ENCODE assay signal across 20 mouse cellular contexts in the genomic region with DNA sequence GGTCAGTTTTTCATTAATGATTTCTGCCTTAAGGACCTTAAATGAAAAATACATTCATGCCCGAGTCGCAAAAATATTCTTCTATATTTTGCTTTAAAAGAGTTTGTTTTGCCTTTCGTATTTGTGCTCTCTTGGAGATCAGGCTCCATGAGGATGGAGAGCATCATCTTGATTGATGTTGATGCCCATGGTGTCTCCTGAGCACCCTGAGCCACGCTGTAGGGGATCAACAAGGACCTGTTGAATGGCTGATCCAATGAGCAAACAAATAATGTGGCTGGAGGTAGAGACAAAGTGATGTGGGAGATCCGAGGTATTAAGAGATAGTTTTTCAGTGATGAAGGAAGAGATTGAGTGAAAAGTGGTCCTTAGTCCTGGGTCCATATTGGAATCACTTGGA. TPM values are rescaled to one million over a fixed set of nuclear protein-coding genes. Genes with fewer than 3 reads are reported as not detected.
DNase-seq lines count a peak whose midpoint lies in the region; TF ChIP-seq lines count a peak whose summit lies in the region.
"Had no signal": no experiment of that assay in that cellular context is flagged by ENCODE, and none has a peak within 500 bp of the region (broad histone marks: within the 10 kb centered on the region; RNA-seq: fewer than 3 reads in every experiment).

No protein-coding gene starts in this region.

- H3K36me3 ChIP-seq in heart, embryonic 10.5 days, result no peaks in the 10 kb centered on the region
- H3K36me3 ChIP-seq in heart, adult 2 months (ENCODE audit: control insufficient read depth, insufficient read depth, low read length), result no peaks in the 10 kb centered on the region
- H3K36me3 ChIP-seq: G1E had no signal

- no peaks in the 10 kb centered on the region for H3K27me3 ChIP-seq in heart, embryonic 10.5 days (ENCODE audit: insufficient read depth, poor library complexity, severe bottlenecking)
- H3K27me3 ChIP-seq in heart, adult 2 months (ENCODE audit: control insufficient read depth, insufficient read depth, low read length), result no peaks in the 10 kb centered on the region
- H3K27me3 ChIP-seq: CH12.LX, Patski had no signal

- peak; percentile 64 for DNase-seq in heart, adult 11 months
- DNase-seq in heart, adult 8-10 months (ENCODE audit: low spot score), result no peak
- DNase-seq in heart, embryonic 10.5 days (ENCODE audit: low spot score), result peak; percentile 53
- DNase-seq in heart, adult 2 months, result no peak
- DNase-seq: adrenal gland, adult 2 months; adrenal gland, adult 8-10 months; adrenal gland, postnatal 10 days; adrenal gland, postnatal 14 days; adrenal gland, postnatal 25 days; adrenal gland, postnatal 36 days; B cell, adult 2 months; cerebellum, adult 11 months; cerebellum, adult 11-12 months; cerebellum, adult 18-20 months had no signal

- no peak overlapping the region for H3K9ac ChIP-seq in heart, adult 2 months (ENCODE audit: low read depth, low read length)

- no peak for TF ChIP-seq POLR2A in heart, adult 2 months (IDR thresholded peaks at IDR 0.05; ENCODE audit: insufficient read depth, low read depth, low read length)

- H3K4me3 ChIP-seq in heart, embryonic 10.5 days, result no peak overlapping the region
- no peak overlapping the region for H3K4me3 ChIP-seq in heart, adult 2 months

- no peak for TF ChIP-seq CTCF in heart, adult 2 months (IDR thresholded peaks at IDR 0.05)

- intact Hi-C loops in heart, adult 2 months (cut with DNase I), result loop anchor here (5.0 kb wide), 1 partner anchor 93 kb away; a partner anchor contains a TSS

- 81% methylated on average over 5 of the region's 5 CpGs for WGBS in heart, embryonic 10.5 days
- 88% methylated on average over 5 of the region's 5 CpGs for WGBS in heart, adult 2 months

- no peaks in the 10 kb centered on the region for H3K4me1 ChIP-seq in heart, embryonic 10.5 days
- no peaks in the 10 kb centered on the region; the same call in 1 of the 2 replicates for H3K4me1 ChIP-seq in heart, adult 2 months (ENCODE audit: control insufficient read depth, insufficient read depth, low read length)

- no peak overlapping the region for H3K27ac ChIP-seq in heart, embryonic 10.5 days
- no peak overlapping the region for H3K27ac ChIP-seq in heart, adult 2 months

- no peak for TF ChIP-seq EP300 in heart, adult 2 months (IDR thresholded peaks at IDR 0.05; ENCODE audit: insufficient read depth, low read depth, low read length)

- H3K79me2 ChIP-seq in heart, adult 2 months (replicated peaks; ENCODE audit: control insufficient read depth, insufficient read depth, low read length), result no peaks in the 10 kb centered on the region

- no peaks in the 10 kb centered on the region for H3K9me3 ChIP-seq in heart, embryonic 10.5 days
- H3K9me3 ChIP-seq: G1E had no signal

RNA-seq across cellular contexts. Expression of a gene that starts 19.2 kb away (rescaled TPM):
- 1 to 10 TPM in 2 of 4 experiments, under 1 TPM in 2; 0.47 to 1.9 (median 1.0) TPM for total RNA-seq in heart, adult 8-10 months (2022)
- not detected in 2 replicates for polyA plus RNA-seq in heart, embryonic 10.5 days (2016; fragmentation: Nextera tagmentation; extraction: Ambion mirVana)
- total RNA-seq in heart, adult 2 months (2021), result under 1 TPM; 0.27 to 0.94 TPM
- 0.86 and 1.3 TPM in 2 replicates for polyA plus RNA-seq in heart, adult 2 months (2012; rRNA removed)
- total RNA-seq: adrenal gland, postnatal 25 days; ES-E14 had no signal
- polyA plus RNA-seq: activated CD4-positive, CD25-positive, alpha-beta regulatory T cell, adult 4 months; C2C12; Patski had no signal

Comparison
In these comparisons a context has a peak if more than half of its experiments do, and no peak if none do; other contexts are left out.
1. DNase-seq: peak in heart, adult 11 months (single experiment) and heart, embryonic 10.5 days (single experiment); none in heart, adult 8-10 months (single experiment) and heart, adult 2 months (0 of 2).